In genomic region chr8:120460375-120460774, GRCm38 (mm10) we compare ENCODE assay signal across 9 mouse cellular contexts.
A peak's percentile ranks its signal among the peaks of the same experiment; 100 is the strongest.
DNase-seq lines count a peak whose midpoint lies in the region; ATAC-seq and TF ChIP-seq lines count a peak whose summit lies in the region.
"Had no signal": no experiment of that assay in that cellular context is flagged by ENCODE, and none has a peak within 500 bp of the region (broad histone marks: within the 10 kb centered on the region; RNA-seq: fewer than 3 reads in every experiment).

No protein-coding gene starts in this region.

- H3K36me3 ChIP-seq in stomach, embryonic 16.5 days (ENCODE audit: control insufficient read depth, insufficient read depth, low read length) = no peaks in the 10 kb centered on the region

- H3K4me3 ChIP-seq in gastrocnemius, adult 2 months = no peak overlapping the region
- no peak overlapping the region for H3K4me3 ChIP-seq in stomach, embryonic 16.5 days (replicated peaks; ENCODE audit: low read length)

- H3K9ac ChIP-seq in stomach, embryonic 16.5 days (ENCODE audit: low read length) = peak overlapping the region; percentile 42; the same call in 1 of the 2 replicates

- no peak for TF ChIP-seq CTCF in gastrocnemius, adult 2 months (IDR thresholded peaks at IDR 0.05)

- H3K9me3 ChIP-seq in stomach, embryonic 16.5 days (replicated peaks; ENCODE audit: control insufficient read depth, low read length) = no peaks in the 10 kb centered on the region

- no peak; the same call in 1 of the 2 replicates for ATAC-seq in stomach, embryonic 16.5 days (ENCODE audit: insufficient read depth, low FRiP score)
- ATAC-seq in activated CD4-positive, CD25-positive, alpha-beta regulatory T cell, adult 4 months = no peak

- no peaks in the 10 kb centered on the region for H3K27me3 ChIP-seq in stomach, embryonic 16.5 days (ENCODE audit: control insufficient read depth, insufficient read depth, low read length)

- H3K27ac ChIP-seq in gastrocnemius, adult 2 months = no peak overlapping the region
- no peak overlapping the region for H3K27ac ChIP-seq in stomach, embryonic 16.5 days (ENCODE audit: low read length)

- H3K4me2 ChIP-seq in stomach, embryonic 16.5 days (ENCODE audit: low read depth, low read length) = no peak overlapping the region

- intact Hi-C loops in gastrocnemius, adult 2 months (cut with DNase I) = no loop called here

- DNase-seq in gastrocnemius, postnatal 10 days = peak; percentile 43
- DNase-seq in gastrocnemius, adult 2 months = no peak
- DNase-seq in retina, postnatal 1 day = peak; percentile 79
- no peak for DNase-seq in retina, embryonic 14.5 days (ENCODE audit: low spot score)
- peak; percentile 63 to 78 for DNase-seq in layer of hippocampus, postnatal 10 days (ENCODE audit: low spot score in 2 of 2)
- DNase-seq in adrenal gland, postnatal 14 days = no peak
- DNase-seq: adrenal gland, adult 2 months had no signal

- H3K4me1 ChIP-seq in stomach, embryonic 16.5 days (ENCODE audit: control insufficient read depth, insufficient read depth, low read length) = peaks cover 60% of the 10 kb centered on the region

- 48% methylated on average over 6 of the region's 6 CpGs for WGBS in stomach, embryonic 16.5 days

Comparison
In these comparisons a context has a peak if more than half of its experiments do, and no peak if none do; other contexts are left out.
1. DNase-seq: peak in gastrocnemius, postnatal 10 days (single experiment), retina, postnatal 1 day (single experiment) and layer of hippocampus, postnatal 10 days (2 of 2); none in gastrocnemius, adult 2 months (single experiment), retina, embryonic 14.5 days (single experiment) and adrenal gland, postnatal 14 days (single experiment).